Mouse (Mus musculus) Muller cell, postnatal 12 days (primary cell): ENCODE measurements around the gene Gm21488.
"Not testable (repeated sequence)": the region's sequence is repeated elsewhere in the genome, so short reads cannot be mapped to it uniquely, and the experiment has no call there.

Experiments
- DNase-seq: peaks from one replicate; pipeline ENCODE4 v3.0.0-alpha.2; 2015; ENCODE audit errors: inconsistent ontology term

The Gm21488 gene

GRCm38 (mm10) chrY:27521820-27522219, at the start of gene Gm21488:
Gene Gm21488, minus strand, starts transcription at chrY:27521920.
- DNase-seq, result not testable (repeated sequence)
